ENCODE assay signal across 14 mouse cellular contexts in genomic region chr19:45592916-45593315, GRCm38 (mm10).
"Had no signal": no experiment of that assay in that cellular context is flagged by ENCODE, and none has a peak within 500 bp of the region (broad histone marks: within the 10 kb centered on the region; RNA-seq: fewer than 3 reads in every experiment).

No protein-coding gene starts in this region.

- H3K4me3 ChIP-seq: kidney, embryonic 15.5 days; limb, embryonic 10.5 days; liver, embryonic 15.5 days; midbrain, embryonic 10.5 days; midbrain, embryonic 15.5 days; neural tube, embryonic 13.5 days had no signal

- DNase-seq: kidney, postnatal 25 days; layer of hippocampus, adult 9-11 months; lung, adult 2 months; lung, postnatal 4 days; right cerebral cortex, postnatal 14 days; thymus, postnatal 36 days had no signal

- H3K9ac ChIP-seq: kidney, embryonic 15.5 days; liver, embryonic 15.5 days; midbrain, embryonic 15.5 days; neural tube, embryonic 13.5 days had no signal

- ATAC-seq: lung, postnatal 0 days; midbrain, embryonic 15.5 days had no signal

- H3K4me2 ChIP-seq: kidney, embryonic 15.5 days; liver, embryonic 11.5 days; liver, embryonic 15.5 days; midbrain, embryonic 15.5 days; neural tube, embryonic 13.5 days had no signal

- H3K9me3 ChIP-seq: kidney, embryonic 15.5 days; limb, embryonic 10.5 days; liver, embryonic 15.5 days; midbrain, embryonic 10.5 days; midbrain, embryonic 15.5 days; neural tube, embryonic 13.5 days had no signal

- H3K27me3 ChIP-seq: kidney, embryonic 15.5 days; liver, embryonic 15.5 days had no signal

- H3K27ac ChIP-seq: kidney, embryonic 15.5 days; limb, embryonic 10.5 days; liver, embryonic 15.5 days; midbrain, embryonic 10.5 days; midbrain, embryonic 15.5 days; neural tube, embryonic 13.5 days had no signal

- H3K36me3 ChIP-seq: limb, embryonic 10.5 days; liver, embryonic 15.5 days; midbrain, embryonic 10.5 days; midbrain, embryonic 15.5 days had no signal
